Mouse (Mus musculus): ENCODE measurements around the gene Fbxo21. TPM values are rescaled to one million over a fixed set of nuclear protein-coding genes. Genes with fewer than 3 reads are reported as not detected.

Gene Fbxo21
- total RNA-seq, 2 experiments from 2014 or later = 124 to 130 TPM

DNA sequence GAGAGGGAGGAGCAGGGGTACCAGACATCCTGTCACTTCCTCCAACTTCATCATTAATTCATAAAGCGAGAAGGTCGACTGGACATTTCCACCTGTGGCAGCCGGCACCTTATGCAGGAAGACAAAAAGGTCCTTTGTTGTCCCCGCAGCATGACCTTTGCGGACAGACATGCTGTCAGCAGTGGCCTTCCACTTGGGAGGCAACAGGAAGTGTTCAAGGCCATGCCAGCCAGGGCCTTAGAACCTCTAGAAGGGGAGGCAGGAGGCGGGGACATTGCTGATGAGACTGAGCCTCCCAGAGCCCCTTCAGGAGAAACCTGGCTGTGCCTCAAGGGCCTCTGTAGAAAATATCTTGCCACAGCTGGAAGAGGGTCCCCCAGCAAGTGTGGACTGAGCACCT is 57.2 kb downstream of the Fbxo21 start:
- intact Hi-C loops (cut with DNase I) = no loop called here
- no peak for DNase-seq (ENCODE audit: extremely low spot score in 1 of 2, low spot score in 2 of 2)

DNA sequence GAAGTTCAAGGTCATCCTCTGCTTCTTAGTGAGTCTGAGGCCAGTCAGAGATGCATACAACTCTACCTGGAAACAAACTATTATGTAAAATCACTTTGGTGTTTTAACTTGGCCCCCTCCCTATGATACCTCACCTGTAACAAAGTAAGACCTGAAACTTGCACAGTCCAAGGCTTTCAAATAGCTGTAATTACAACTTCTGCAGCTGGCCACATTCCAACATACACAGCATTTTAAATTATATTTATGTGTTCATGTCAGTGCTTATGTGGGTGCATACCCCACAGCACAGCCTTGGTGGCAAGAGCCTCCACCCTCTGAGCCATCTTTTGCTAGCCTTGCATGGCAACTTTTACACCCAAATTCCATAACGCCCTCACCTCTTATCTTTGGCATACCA is 58.1 kb downstream of the Fbxo21 start:
- intact Hi-C loops (cut with DNase I) = no loop called here

DNA sequence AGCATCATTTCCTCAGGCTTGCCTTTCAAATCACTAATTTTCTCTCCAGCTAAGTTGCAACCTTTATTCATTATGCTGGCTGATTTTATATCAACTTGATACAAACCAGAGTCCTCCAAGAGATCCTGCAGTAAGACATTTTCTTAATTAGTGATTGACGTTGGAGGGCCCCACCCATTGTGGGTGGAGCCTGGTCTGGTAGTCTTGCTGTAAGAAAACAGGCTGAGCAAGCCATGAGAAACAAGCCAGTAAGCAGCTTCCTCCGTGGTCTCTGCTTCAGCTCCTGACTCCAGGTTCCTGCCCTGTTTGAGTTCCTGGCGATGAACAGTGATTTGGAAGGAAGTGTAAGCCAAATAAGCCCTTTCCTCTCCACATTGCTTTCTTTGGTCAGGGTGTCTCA is 59.3 kb downstream of the Fbxo21 start:
- no peak for DNase-seq (ENCODE audit: extremely low spot score in 1 of 2, low spot score in 2 of 2)
- intact Hi-C loops (cut with DNase I) = no loop called here

More for the DNA sequence above, 58.1 kb downstream of the Fbxo21 start:
- DNase-seq (ENCODE audit: extremely low spot score in 1 of 2, low spot score in 2 of 2) = no peak

DNA sequence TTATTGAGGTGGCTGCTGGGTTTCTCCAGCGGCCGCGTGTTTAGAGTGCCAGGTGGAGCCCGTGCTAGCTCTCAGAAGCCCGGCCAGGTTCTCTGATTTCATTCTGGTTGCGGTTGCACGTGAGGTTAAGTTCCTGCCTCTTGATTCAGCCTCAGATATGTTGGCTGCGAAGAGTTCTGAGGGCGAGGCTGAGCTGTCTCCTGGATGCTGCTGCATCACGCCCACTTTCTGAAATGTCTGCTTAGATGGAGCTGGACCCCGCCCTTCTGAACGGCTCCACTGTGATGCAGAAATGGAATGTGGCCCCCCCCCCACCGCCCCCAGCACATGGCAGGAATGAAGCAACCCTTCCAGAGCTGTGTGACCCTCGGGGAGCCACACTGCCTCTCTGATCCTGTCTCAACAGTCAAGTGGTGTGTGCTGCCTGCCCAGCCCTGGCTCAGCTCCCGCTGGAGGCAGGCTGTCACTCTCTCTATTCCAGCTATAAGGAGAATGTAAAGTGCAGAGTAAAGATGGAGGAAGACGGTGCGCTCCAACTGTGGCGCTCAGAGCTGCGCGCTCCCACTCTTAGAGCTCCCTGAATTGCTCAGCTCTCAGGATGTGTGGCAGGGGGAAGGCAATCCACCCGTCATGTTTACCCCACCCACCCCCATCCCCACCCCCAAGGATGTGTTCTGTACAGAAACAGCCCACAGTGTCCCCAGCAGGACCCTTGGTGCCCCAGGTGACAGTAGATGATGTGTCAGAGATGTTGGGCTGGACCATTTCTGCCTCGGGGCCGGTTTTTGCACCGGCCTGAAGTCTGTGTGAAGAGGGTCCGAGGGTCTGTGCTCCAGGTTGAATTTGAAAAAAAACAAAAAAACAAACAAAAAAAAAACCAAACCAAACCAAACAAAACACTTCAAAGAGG is 60.6 kb downstream of the Fbxo21 start:
- no peak for DNase-seq (ENCODE audit: extremely low spot score in 1 of 2, low spot score in 2 of 2)
- intact Hi-C loops (cut with DNase I) = no loop called here

DNA sequence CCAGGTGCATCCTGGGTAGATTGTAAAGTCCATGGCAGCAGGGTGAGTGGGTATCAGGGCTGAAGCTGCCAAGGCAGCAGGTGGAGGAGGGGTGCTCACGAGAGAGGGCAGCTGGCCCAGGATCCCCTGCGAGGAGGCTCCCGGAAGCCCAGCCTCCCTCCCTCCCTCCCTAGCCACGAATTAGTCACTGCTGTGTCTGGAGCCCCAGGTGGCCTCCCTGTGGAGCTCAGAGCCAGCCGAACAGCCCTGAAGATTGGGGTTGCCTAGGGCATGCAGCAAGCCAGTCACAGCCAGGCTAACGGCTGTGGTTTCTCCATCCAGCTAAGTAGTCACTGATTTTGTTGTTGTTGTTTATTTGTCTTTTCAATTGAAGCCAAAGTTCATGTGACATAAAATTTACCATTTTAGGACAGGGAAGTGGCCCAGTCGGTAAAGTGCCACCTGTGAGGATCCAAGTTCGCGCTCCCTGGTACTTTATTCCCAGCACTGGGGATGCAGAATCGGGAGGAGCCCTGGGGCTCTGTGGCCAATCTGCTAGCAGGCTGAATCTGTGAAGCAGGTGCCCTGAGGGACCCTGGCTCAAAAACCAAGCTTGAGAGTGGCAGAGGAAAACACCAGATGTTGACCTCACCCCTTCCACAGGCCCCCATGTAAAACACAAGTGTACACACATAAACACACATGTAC is 61.4 kb downstream of the Fbxo21 start:
- intact Hi-C loops (cut with DNase I) = no loop called here
- DNase-seq (ENCODE audit: extremely low spot score in 1 of 2, low spot score in 2 of 2) = no peak

DNA sequence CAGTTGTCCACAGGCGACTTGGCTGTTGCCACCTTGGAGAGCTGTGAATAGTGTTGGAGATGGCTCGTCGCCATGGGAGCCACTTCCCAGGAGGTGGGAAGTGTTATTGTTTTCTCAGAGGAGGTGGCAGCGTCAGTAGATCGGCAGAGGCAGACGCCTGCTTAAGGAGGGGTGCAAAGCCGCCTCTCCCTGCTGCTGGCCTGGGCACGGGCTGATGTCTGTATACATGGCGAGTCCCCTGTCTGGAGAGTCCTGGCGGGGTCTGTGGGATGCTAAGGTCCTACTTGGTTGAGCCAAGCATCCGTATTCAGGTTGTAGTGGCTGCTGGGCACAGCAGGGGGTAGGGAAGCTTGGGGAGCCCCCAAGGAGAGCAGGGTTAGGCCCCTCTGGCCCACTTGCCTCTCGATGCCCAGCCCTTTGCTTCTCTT is 62.7 kb downstream of the Fbxo21 start:
- intact Hi-C loops (cut with DNase I) = no loop called here
- no peak for DNase-seq (ENCODE audit: extremely low spot score in 1 of 2, low spot score in 2 of 2)

DNA sequence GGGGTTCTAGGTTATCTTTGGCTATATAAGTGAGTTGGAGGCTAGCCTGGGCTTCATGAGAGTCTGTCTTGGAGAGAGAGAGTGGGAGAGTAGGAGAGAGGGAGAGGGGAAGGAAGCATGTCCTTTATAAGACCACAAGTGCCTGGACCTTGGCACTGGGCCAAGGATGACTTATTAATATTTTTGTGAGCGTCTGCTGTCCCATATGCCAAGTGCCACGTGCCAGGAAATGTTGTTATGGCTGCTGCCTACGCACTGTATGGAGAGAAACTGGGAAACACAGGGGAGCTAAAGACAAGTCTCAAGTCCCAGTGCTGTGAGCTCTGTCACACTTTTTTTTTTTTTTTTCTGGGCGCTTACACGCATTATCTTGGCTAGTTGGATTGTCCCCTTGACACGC is 66.1 kb downstream of the Fbxo21 start:
- DNase-seq (ENCODE audit: extremely low spot score in 1 of 2, low spot score in 2 of 2) = no peak
- intact Hi-C loops (cut with DNase I) = no loop called here

DNA sequence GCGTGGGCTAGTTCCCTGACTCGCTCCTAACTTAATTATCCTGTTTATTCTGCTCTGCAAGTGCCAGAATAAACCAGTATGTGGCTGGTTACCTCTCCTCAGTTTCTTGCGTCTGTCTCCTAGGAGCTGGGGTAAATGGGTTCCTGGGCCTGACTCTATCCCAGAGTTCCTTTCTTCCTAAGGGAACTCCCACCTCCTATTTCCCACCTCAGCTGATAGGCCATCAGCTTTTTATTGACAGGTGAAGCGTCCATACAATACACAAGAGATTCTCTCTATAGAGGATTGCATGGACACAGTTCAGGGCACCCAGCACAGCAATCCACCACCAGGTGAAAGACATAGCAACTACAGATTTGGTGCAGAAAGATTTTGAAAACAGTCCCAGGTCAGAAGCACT is 67.2 kb downstream of the Fbxo21 start:
- intact Hi-C loops (cut with DNase I) = no loop called here
- DNase-seq (ENCODE audit: extremely low spot score in 1 of 2, low spot score in 2 of 2) = no peak

DNA sequence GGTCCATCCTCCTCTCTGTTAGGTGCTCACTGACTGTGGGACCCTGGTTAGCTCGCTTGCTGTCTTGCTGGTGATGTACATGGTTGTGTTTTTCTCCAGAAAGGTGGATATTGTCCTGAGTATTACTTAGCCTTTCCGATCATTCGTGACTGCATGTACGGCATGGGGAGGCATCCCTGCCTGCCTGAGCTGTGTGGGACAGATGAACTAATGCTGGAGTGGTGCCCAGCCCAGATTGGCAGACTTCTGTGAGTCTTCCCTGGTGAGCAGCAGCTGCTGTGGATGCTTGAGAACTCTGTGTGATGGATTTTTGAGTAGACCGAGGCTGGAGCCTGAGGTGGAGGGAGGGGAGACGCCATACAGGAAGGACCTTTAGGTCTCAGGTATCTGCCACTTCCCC is 68.4 kb downstream of the Fbxo21 start:
- intact Hi-C loops (cut with DNase I) = no loop called here
- no peak for DNase-seq (ENCODE audit: extremely low spot score in 1 of 2, low spot score in 2 of 2)

DNA sequence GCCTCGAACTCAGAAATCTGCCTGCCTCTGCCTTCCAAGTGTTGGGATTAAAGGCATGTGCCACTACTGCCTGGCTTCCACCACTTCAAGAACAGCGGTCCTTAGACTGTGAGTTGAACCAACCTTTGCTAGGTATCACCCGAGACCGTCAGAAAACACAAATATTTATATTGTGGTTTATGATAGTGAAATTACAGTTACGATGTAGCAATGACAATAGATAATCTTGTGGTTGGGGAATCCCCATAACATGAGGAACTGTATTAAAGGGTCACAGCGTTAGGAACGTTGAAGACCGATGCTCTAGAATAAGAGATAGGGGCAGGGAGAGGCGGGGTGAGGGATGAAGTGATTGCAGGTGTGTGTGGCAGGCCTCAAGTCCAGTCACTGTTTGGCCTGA is 68.9 kb downstream of the Fbxo21 start:
- intact Hi-C loops (cut with DNase I) = no loop called here

DNA sequence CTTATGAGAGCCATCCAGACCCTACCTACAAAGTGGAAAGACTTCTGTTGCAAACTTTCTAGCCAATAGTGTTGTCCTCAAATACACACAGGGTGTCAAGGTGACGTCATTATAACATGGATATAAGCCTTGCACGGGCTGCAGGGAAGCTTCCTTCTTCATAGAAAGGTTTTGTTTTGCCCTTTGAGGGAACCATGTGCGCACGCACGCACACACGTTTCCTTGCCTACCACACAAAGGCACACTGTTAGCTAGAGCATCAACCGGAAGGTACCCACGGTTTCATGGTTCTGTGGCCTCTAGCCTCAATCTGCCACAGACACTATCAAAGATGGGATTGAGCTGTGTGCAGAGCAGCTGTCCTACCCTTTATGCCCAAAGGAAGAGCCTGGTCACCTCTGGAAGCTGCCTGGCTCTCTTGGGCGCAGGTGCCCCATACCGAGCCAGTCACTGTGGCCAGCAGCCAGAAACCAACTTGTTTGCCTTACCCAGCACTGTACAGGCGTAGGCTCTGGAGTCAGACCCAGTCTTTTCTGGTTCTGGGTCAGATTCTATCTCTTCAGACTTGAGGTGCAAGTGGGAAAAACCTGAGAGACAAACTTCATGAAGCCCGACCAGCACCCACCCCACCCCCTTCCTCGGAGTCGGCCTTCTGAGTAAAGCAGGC is 70.7 kb downstream of the Fbxo21 start:
- intact Hi-C loops (cut with DNase I) = no loop called here
- no peak for DNase-seq (ENCODE audit: extremely low spot score in 1 of 2, low spot score in 2 of 2)

More for the DNA sequence above, 68.9 kb downstream of the Fbxo21 start:
- DNase-seq (ENCODE audit: extremely low spot score in 1 of 2, low spot score in 2 of 2) = no peak

DNA sequence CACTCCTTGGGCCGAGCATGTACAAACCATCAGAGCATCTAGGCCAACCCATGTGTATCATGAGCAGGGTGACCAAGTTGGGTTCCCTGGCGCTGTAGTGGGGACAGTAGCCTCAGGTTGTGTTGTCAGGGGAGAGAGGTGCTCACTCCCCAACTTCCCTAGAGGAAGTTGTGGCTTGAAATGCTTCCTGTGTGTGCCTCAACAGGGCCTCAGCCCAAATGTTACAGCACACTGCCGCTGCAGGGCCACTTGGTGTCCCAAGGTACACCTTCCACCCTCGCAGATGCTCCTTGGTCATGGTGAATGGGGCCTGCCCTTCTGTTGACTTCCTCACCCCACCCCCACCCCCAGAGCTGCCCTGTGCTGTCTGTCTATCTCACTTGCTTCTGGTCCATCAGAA is 71.9 kb downstream of the Fbxo21 start:
- intact Hi-C loops (cut with DNase I) = no loop called here
- no peak for DNase-seq (ENCODE audit: extremely low spot score in 1 of 2, low spot score in 2 of 2)

DNA sequence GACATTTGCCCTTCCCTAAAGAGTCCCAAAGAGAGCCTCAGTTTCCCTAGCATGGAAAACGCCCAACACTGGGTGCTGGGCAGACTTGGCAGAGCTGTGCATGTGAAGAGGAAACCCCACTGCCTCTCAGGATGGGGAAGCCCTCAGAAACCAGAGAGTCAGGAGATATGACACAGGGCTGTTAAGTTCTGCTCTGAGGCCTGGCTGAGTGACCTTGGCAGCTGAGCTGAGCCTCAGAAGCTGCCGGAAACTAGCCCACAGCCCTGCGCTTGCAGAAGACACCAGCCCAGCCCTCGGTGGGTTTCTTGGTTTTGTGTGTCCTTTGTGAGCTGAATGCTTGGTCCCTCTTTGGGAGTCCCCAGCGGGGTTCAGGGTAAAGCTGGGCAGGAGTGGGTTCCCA is 72.4 kb downstream of the Fbxo21 start:
- intact Hi-C loops (cut with DNase I) = no loop called here
- no peak for DNase-seq (ENCODE audit: extremely low spot score in 1 of 2, low spot score in 2 of 2)

DNA sequence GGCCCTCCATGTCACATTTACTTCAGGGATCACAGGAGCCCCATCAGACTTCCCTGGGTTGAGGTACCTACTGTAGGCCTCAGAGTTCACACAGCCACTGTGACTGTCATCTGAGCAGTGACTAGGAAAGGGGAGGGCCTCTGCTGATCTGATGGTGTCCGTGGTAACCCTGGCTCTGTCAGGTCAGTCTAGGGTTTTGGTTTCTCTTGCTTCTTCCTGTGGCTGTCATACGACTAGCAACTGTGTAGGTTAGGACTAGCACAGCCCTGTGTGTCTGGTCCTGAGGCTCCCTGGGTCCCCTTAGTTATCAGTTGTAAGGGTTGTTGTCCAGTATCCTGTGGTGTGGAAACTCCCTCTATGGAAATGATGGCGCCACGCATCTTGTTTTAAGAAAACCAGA is 74.2 kb downstream of the Fbxo21 start:
- intact Hi-C loops (cut with DNase I) = no loop called here
- no peak for DNase-seq (ENCODE audit: extremely low spot score in 1 of 2, low spot score in 2 of 2)

DNA sequence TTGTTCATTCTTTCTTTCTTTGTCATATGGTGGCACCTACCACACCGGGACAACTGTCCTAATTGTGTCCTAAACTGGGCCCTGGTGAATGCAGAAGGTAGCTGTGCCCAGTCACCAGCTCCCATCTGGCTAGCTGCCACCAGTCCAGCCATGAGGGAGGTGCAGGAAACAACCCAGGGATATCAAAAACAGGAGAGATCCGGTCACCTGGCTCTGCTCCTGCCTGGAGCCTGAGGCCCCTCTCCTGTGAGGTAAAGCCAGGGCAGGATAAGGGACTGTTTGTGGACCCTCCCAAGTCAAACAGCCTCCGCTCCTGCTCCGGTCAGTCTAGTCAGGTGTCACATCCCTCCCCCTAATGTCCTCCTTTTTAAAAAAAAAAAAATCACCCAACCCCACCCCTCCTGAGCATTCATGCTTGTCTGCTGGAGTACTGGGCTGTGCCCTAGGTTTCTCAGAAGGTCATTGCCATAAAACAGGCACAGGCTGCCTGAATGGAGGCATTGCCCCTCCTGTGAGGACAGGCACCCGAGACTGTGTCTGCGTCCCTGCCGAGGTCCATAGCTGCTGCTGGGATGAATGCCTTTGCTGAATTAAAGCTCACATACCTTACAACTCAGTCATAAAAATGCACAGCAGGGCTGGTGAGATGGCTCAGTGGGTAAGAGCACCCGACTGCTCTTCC is 75.6 kb downstream of the Fbxo21 start:
- intact Hi-C loops (cut with DNase I) = no loop called here
- no peak for DNase-seq (ENCODE audit: extremely low spot score in 1 of 2, low spot score in 2 of 2)

DNA sequence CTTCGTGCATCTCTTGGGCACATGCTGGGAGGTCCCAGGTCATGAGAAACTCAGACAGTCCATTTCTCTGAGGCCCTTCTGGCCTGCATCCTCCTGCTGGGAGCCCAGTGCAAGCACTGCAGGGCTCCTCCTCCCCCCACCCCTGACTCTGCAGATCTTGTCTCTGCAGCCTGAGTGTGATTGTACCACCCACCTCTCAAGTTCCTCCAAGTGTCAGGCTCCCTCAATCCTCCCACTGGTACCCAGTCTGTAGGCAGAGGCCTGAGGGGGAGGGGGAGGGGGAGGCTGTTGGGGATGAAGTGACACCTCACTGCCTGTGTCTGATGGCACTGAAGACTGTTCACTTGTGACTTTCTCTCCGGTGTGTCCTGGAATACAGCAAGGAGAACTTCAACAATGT is 76.7 kb downstream of the Fbxo21 start:
- intact Hi-C loops (cut with DNase I) = no loop called here
- no peak for DNase-seq (ENCODE audit: extremely low spot score in 1 of 2, low spot score in 2 of 2)

DNA sequence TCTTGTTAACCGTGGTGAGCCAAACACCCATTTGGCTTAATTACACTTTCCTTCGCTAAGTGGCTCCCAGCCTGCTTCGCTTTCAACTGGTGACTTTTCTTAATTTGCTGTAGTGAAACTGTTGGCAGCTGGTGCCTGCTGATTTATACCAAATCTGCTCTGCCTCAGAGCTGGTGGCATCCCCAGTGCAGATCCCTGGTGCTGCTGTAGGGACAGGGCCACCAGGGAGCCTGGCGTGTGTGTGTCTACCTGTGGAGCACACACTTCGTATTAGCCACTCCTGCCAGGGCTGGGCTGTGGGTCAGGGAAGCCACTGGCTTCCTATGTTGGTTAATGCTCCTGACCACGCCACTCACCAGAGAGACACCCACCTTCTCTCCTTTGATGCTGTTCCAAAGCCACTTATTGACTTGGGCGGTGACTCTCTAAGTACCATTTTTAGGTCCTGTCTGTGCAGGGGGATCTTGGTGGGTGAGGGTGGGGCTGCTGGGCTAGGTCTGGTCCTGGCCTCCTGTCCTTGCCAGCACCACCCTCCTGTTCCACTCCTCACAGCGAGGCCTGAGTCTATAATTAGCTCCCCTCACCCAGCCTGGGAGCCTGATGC is 81.1 kb downstream of the Fbxo21 start:
- DNase-seq (ENCODE audit: extremely low spot score in 1 of 2, low spot score in 2 of 2) = peak in 1 of 2 experiments; percentile 42
- intact Hi-C loops (cut with DNase I) = no loop called here

DNA sequence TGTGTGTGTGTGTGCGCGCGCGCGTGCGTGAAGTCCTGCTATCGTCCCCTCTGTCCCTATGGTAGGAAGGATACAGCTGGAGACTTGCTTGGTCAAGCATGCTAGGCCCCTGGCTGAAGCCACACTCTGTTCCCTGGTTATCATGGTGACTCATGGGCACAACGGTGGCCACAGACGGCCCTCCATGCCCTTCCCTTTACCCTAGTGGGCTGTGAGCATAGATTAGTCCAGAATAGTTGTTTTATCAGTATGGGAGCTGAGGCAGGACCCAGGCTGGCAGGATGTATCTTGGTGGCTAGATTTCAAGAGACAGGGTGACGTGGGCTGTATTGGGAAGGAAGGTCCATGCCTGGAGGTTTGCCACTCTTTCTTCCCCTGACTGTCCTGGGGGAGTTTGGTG is 82.3 kb downstream of the Fbxo21 start:
- intact Hi-C loops (cut with DNase I) = no loop called here
- no peak for DNase-seq (ENCODE audit: extremely low spot score in 1 of 2, low spot score in 2 of 2)

DNA sequence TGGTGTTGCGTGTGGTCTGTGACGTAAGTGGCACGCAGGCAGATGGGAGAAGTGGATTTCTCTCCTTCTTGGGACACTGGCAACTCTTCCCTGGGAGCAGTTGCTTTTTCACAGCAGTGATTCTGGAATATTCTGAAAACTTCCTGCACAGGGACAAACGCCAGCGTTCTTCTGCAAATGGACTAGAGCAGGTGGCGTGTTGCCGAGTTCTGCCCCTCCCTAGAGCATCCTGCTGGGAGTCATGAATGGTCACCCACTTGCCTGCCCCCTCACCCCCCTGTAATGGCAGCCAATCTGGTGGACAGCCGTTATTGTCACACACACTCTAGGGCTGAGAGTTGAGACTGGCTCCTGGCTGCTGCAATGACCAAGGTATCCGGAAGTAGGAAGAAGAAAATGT is 83.1 kb downstream of the Fbxo21 start:
- intact Hi-C loops (cut with DNase I) = loop anchor here (5.0 kb wide), 1 partner anchor 42 kb away; no protein-coding TSS in a partner anchor
- DNase-seq (ENCODE audit: extremely low spot score in 1 of 2, low spot score in 2 of 2) = no peak

Data from left cerebral cortex, postnatal 10 days (tissue).